Mouse (Mus musculus) liver, adult 2 months (tissue): ENCODE measurements around the gene Chd3. TPM values are rescaled to one million over a fixed set of nuclear protein-coding genes. Genes with fewer than 3 reads are reported as not detected.

Experiments used
- DNase-seq: peaks from one replicate; pipeline ENCODE4 v3.0.0-alpha.2; 2011; ENCODE audit warnings: low read depth, low spot score; ENCODE audit errors: extremely low read depth
- H3K27ac ChIP-seq: fragments of 200-500 bp; replicated peaks from 2 replicates; pipeline ENCODE4 v1.5.1; 2012; ENCODE audit warnings: low read depth, mild to moderate bottlenecking, control low read depth, inconsistent platforms, low read length; ENCODE audit not compliant: insufficient read depth
- H3K27me3 ChIP-seq: fragments of 200-500 bp; 2 replicates; pipeline ENCODE4 v1.6.1; 2012; ENCODE audit warnings: mild to moderate bottlenecking, moderate library complexity, low read length, inconsistent platforms; ENCODE audit not compliant: control insufficient read depth, insufficient read depth
- H3K36me3 ChIP-seq: fragments of 200-500 bp; 2 replicates; pipeline ENCODE4 v1.6.1; 2012; ENCODE audit warnings: low read length, inconsistent platforms; ENCODE audit not compliant: control insufficient read depth, insufficient read depth
- H3K4me1 ChIP-seq: fragments of 200-500 bp; 2 replicates; pipeline ENCODE4 v1.6.1; 2011; ENCODE audit warnings: low read length; ENCODE audit not compliant: control insufficient read depth, insufficient read depth
- H3K4me3 ChIP-seq: fragments of 200-500 bp; 2 replicates; pipeline ENCODE4 v1.5.1; 2011; ENCODE audit warnings: low read depth, mild to moderate bottlenecking, control low read depth, low read length, moderate library complexity; ENCODE audit not compliant: insufficient read depth
- H3K79me2 ChIP-seq: fragments of 200-500 bp; 2 replicates; pipeline ENCODE4 v1.6.1; 2012; ENCODE audit warnings: inconsistent platforms, mild to moderate bottlenecking, low read length, moderate library complexity; ENCODE audit not compliant: control insufficient read depth, insufficient read depth
- H3K9ac ChIP-seq: fragments of 200-500 bp; 2 replicates; pipeline ENCODE4 v1.6.1; 2012; ENCODE audit warnings: low read depth, mild to moderate bottlenecking, control low read depth, inconsistent platforms, low read length
- CTCF ChIP-seq: fragments of 200-500 bp; IDR thresholded peaks from 2 replicates; pipeline ENCODE4 v1.5.1; 2011; ENCODE audit warnings: low read depth, low read length, control low read depth
- POLR2A ChIP-seq: fragments of 200-500 bp; IDR thresholded peaks from 2 replicates; pipeline ENCODE4 v1.6.1; 2011; ENCODE audit warnings: low read length, control low read depth; ENCODE audit not compliant: insufficient read depth; ENCODE audit errors: extremely low read depth
- WGBS: fragments of 180-500 bp; shearing (Covaris S2); methylation state at CpG from one replicate; pipeline ENCODE4 v1.1.7; 2018; 5-methylcytosine and 5-hydroxymethylcytosine counted together
- polyA plus RNA-seq: library from polyadenylated mRNA; depleted of rRNA; stranded (reverse); fragments of >200 nt; gene quantifications from 2 replicates; pipeline ENCODE4 v1.2.3, GENCODE M21; 2012
- total RNA-seq: library from RNA; depleted of rRNA; stranded (reverse); fragments of >200 nt; gene quantifications from 2 replicates; pipeline ENCODE4 v1.2.3, GENCODE M21; 2014

The Chd3 gene
- total and polyA plus RNA-seq, 2 experiments = 57.5 to 80.2 TPM

DNA sequence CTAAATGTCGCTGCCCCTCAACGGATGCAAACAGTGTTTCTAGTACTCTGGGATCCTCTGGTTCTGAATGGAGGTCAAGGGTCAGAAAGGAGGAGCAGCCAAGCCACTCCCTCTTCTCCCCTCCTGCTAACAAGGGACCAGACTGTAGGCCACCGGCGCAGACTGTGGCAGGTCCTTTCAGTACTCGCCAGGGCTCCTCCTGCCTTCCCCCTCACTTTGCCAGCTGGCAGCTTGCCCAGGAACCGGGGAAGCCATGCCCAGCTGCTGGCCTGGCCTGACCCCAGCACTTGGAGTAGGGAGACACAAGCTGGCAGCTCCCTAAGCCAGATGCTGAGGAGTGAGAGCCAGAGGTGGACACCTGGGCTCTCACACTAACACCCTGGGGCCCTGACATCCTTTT lies 4.3 kb downstream of the Chd3 start:
- H3K4me3 ChIP-seq = peak overlapping the region; percentile 37

DNA sequence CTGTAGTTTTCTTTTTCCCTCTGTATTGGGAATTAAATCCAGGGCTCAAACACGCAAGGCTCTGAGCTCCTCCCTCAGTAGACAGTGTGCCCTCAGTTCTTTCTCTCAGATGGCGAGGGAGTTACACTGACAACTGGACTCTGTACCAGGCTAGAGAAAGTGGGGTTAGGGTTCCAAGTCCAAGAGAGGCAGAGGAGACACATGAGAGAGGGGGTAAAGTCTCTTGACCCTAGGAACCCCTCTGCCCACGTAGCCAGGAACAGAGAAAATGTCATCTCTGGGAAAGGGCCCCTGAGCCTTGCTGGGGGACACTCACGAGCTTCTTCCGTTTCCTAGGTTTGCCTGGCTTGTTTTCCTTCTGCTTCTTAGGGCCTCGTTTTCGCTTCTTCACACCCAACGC lies 4.8 kb downstream of the Chd3 start:
- Histone ChIP-seq H3K9ac (peak overlapping the region; percentile 63), H3K79me2 (peaks cover 8% of the 10 kb centered on the region; the same call in 1 of the 2 replicates), H3K27ac (peak overlapping the region; percentile 95), H3K36me3 (peaks cover 28% of the 10 kb centered on the region), H3K27me3 (no peaks in the 10 kb centered on the region), H3K4me1 (peaks cover 22% of the 10 kb centered on the region), H3K4me3 (peak overlapping the region; percentile 57)
- peak; percentile 95 for DNase-seq
- WGBS = 9% methylated on average over 8 of the region's 8 CpGs
- TF ChIP-seq CTCF (no peak), POLR2A (no peak)

More for the DNA sequence above, 4.3 kb downstream of the Chd3 start:
- no peak for TF ChIP-seq CTCF
- TF ChIP-seq POLR2A = 0 out of 2 replicates have a peak, but pooled peaks have one; percentile 16
- H3K4me1 ChIP-seq = peaks cover 22% of the 10 kb centered on the region
- H3K27me3 ChIP-seq = no peaks in the 10 kb centered on the region
- WGBS = 0% methylated on average over 6 of the region's 6 CpGs
- peak overlapping the region; percentile 95 for H3K27ac ChIP-seq
- peaks cover 8% of the 10 kb centered on the region; the same call in 1 of the 2 replicates for H3K79me2 ChIP-seq
- DNase-seq = peak; percentile 97
- peak overlapping the region; percentile 63; the same call in 1 of the 2 replicates for H3K9ac ChIP-seq
- H3K36me3 ChIP-seq = peaks cover 23% of the 10 kb centered on the region; the same call in 1 of the 2 replicates

DNA sequence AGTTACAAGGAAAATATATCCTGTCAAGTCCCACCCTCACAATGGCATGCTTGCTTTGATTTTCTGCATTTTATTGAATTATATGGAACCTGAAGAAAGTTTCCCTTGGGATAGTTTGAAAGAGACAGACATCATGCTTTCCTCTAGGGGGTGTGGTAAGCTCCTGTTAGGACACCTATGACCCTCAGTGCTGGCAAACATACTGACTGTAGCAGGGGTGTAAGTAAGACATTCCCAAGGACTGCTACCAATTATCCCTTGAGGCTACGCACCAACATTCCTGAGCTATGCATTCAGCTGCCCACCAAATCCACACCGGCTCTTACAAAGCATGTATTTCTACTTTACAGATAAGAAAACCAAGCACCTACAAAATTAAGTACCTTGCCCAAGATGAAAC lies 6.7 kb downstream of the Chd3 start:
- Histone ChIP-seq H3K9ac (no peak overlapping the region), H3K27ac (no peak overlapping the region), H3K4me1 (peaks cover 18% of the 10 kb centered on the region), H3K36me3 (peaks cover 46% of the 10 kb centered on the region), H3K4me3 (no peak overlapping the region), H3K27me3 (no peaks in the 10 kb centered on the region), H3K79me2 (peaks cover 8% of the 10 kb centered on the region; the same call in 1 of the 2 replicates)
- DNase-seq = no peak
- TF ChIP-seq POLR2A = no peak
- no peak for TF ChIP-seq CTCF
- WGBS = 93% methylated on average over 2 of the region's 2 CpGs

DNA sequence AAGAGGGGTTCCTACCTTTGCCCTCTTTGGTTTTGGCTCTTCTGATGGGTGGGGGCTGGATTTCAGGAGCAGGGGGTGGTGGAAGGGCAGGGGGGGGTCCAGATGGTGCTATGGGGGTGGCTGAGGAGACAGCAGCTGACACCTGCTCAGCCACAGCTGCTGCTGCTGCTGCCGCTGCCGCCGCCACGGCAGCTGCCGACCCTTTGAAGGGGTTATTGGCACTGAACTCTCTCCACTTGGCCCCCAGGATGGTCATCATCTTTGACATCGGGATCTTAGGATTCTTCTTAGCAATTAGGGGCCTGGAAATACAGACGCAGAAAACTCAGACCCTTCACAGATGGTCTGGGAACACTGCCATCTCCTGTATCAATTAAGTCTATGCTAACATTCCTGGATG lies 7.2 kb downstream of the Chd3 start:
- DNase-seq = no peak
- TF ChIP-seq POLR2A (no peak), CTCF (no peak)
- Histone ChIP-seq H3K36me3 (peaks cover 50% of the 10 kb centered on the region), H3K9ac (no peak overlapping the region), H3K4me1 (peaks cover 15% of the 10 kb centered on the region), H3K27me3 (no peaks in the 10 kb centered on the region), H3K27ac (no peak overlapping the region), H3K4me3 (no peak overlapping the region), H3K79me2 (peaks cover 8% of the 10 kb centered on the region; the same call in 1 of the 2 replicates)
- WGBS = 85% methylated on average over 7 of the region's 7 CpGs

DNA sequence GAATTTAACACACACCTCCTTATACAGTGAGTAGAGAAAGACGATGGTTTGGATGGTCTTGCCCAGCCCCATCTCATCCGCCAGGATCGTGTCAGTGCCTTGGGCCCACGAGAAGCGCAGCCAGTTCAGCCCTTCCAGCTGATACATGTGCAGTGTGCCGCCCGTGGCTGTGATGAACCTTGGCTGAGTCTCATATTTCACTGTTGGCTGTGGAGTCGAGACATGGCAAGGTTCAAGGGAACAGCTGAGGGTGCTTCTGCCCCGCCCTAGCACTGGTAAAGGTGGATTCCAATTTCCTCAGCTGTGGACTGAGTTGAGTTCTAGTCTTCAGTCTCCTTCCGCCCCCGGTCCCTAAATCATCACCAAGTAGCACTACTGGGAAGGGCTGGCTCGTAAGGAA lies 11.5 kb downstream of the Chd3 start:
- 91% methylated on average over 12 of the region's 12 CpGs for WGBS
- Histone ChIP-seq H3K27ac (no peak overlapping the region), H3K79me2 (peaks cover 2% of the 10 kb centered on the region; the same call in 1 of the 2 replicates), H3K4me1 (no peaks in the 10 kb centered on the region), H3K36me3 (peaks cover 75% of the 10 kb centered on the region), H3K4me3 (no peak overlapping the region), H3K9ac (no peak overlapping the region), H3K27me3 (no peaks in the 10 kb centered on the region)
- TF ChIP-seq POLR2A (no peak), CTCF (no peak)
- no peak for DNase-seq

DNA sequence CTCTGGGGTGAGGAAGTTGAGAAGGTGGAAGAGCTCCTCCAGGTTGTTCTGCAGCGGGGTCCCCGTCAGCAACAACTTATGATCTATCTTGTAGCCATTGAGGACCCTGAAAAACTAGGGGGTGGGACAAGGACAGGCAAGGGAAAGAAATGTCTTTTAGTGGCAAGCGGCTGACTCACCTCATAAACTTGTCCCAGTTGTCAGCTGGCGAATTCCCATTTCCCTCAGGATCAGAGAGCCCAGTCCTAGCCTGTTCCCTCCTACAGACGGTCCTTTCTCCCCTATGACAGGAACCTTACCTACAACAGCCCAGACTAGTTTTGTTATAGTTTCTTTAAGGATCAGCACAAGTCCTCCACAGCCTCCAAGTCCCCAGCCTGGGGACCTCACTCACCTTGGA lies 12.7 kb downstream of the Chd3 start:
- Histone ChIP-seq H3K9ac (no peak overlapping the region), H3K36me3 (peaks cover 77% of the 10 kb centered on the region), H3K4me3 (no peak overlapping the region), H3K79me2 (no peaks in the 10 kb centered on the region), H3K27me3 (no peaks in the 10 kb centered on the region), H3K4me1 (no peaks in the 10 kb centered on the region), H3K27ac (no peak overlapping the region)
- WGBS = 98% methylated on average over 5 of the region's 5 CpGs
- no peak for TF ChIP-seq CTCF
- TF ChIP-seq POLR2A = no peak
- no peak for DNase-seq
